Mouse (Mus musculus) spleen, postnatal 4 days (tissue): ENCODE measurements at regions not wholly inside any gene's neighbourhood (a gene's known extent, or its start where the extent isn't known, plus 50 kb on each side); places are given as distances from the start of the nearest gene placed in this dataset.

Source experiments
- DNase-seq, 2 experiments: peaks; one replicate each; pipeline ENCODE4 v3.0.0; 2022; ENCODE audit warnings: low spot score in 2 of 2

DNA sequence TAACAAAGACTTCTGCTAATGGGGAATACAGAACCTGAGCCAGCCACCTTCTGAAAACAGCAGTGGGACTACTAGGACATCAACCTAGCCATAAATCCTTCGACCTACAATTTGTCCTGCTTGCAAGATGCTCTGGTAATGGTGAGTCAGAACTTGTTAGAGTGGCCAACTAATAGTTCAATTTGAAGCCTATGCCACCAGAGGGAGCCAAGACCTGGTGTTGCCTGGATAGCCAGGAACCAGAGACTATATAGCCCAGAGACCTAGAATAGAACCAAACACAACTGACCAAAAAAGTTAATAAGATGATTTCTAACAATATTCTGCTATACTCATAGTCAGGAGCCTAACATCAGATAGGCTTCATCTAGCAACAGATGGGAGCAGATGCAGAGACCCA, 119.3 kb upstream of the Dab2 start:
- no peak for DNase-seq

GRCm38 (mm10) chr15:6183627-6184026, 116.0 kb upstream of the Dab2 start:
- DNase-seq: no peak

DNA sequence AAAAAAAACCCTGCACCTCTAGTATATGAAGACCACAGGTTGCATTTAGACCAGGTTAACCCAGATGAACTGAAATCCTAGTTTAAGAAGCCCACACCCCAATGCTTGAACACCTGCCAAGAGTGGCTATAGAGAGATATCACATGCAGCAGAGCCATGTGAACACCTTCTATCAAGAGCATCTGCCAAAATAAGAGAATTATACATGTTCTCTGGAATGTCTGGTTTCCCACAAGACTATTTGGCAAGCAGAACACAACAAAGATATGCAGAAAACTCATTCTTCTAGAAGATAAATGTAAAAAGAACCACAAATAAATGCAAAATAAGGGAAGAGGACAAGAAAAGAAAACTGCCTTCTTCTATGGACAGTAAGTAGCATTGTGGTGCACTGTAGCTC, 107.7 kb upstream of the Dab2 start:
- DNase-seq: no peak

DNA sequence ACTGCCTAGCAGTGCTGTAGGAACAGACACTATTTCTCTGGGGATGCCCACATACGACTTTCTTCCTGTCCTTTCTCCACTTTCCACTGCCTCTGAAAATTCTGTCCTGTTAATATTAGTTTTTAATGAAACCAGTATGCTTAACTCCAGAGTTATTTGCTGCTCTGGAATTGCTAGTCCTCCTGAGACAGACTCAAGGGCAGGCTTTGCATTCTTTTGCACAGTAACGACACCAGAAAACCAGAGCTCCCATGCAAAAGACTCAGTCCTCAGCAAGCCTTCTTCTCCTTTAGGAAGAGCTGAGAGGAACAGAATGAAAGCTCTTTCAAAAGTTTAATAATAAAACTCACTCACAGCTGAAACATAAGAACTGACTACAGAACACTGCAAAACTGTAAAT, 92.3 kb upstream of the Dab2 start:
- no peak for DNase-seq

DNA sequence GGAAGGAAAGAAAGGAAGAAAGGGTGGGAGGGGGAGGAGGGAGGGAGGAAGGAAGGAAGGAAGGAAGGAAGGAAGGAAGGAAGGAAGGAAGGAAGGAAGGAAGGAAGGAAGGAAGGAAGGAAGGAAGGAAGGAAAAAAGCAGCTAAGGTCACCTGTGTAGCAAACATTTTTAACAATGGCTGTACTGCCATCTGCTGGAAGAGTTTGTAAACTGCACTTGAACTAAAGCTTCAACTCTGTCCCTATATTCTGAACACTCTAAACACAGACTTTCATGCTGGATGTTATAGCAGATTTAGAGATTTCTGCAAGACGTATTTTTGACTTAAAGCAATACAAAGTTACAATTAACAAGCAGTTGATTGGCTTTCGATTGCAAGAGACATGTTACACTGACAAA, 90.3 kb upstream of the Dab2 start:
- DNase-seq: no peak

GRCm38 (mm10) chr15:6218087-6218486, 81.5 kb upstream of the Dab2 start:
- no peak for DNase-seq

GRCm38 (mm10) chr15:6225227-6225626, 74.4 kb upstream of the Dab2 start:
- no peak for DNase-seq

DNA sequence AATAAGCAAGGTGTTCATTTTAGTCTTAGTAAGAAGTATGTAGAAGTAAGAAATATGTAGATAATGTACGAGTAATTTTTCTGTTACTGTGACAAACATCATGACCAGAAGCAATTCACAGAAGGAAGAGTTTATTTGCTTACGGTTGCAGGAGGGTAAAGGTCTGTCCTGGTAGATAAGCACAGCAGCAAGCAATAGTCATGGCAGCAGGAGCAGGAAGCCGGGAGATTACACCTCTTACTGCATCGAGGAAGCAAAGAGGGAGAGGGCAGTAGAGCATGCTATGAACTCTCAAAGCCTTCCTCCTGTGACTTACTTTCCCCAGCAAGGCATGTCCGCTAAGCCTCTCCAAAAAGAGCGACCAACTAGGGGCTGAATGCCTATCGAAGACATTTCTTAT, 69.0 kb upstream of the Dab2 start:
- no peak for DNase-seq

- DNase-seq: peak in 1 of 2 experiments; percentile 17
Observed at GRCm38 (mm10) chr15:6231308-6232103, 68.1 kb upstream of the Dab2 start.

GRCm38 (mm10) chr15:6233621-6234020, 66.0 kb upstream of the Dab2 start:
- no peak for DNase-seq

DNA sequence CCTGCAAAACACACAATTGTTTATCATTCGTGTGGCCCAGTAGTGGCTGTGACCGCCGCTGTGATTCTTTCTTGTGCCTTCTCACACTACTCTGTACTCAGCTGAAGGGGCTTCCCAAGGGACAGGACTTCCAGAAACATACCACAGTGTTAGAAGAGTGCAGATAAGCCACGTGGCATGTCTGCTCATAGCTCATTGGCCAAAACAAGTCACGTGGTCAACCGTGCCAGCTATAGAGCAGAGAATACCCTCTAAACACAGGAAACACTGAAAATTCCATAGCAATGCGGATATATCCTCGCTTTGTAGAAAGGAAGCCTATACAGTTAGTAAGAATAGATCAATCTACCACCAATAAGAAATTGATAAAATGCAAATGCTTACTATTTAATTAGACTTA, 63.0 kb upstream of the Dab2 start:
- no peak for DNase-seq

DNA sequence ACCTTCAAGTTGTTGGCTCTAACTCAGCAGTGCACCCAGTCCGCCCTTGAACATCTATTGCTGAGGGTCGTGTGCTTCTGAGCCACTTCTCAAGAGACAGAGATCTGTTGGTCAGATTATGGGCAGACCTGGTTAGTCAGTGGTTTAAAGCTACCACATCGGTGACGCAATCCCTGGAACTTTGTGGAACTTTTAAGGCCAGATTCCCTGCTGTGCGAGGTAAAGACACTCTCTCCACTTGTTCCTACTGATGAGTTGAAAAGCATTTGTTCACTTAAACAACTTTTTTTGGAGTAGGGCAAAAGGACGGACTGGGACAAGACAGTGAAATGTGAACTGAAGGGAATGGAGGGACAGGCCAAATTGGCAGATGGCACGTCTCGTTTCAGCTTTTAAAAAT, 61.9 kb upstream of the Dab2 start:
- no peak for DNase-seq

- peak; percentile 62 to 87 for DNase-seq
Observed at GRCm38 (mm10) chr15:6238133-6238532, 61.5 kb upstream of the Dab2 start.

DNA sequence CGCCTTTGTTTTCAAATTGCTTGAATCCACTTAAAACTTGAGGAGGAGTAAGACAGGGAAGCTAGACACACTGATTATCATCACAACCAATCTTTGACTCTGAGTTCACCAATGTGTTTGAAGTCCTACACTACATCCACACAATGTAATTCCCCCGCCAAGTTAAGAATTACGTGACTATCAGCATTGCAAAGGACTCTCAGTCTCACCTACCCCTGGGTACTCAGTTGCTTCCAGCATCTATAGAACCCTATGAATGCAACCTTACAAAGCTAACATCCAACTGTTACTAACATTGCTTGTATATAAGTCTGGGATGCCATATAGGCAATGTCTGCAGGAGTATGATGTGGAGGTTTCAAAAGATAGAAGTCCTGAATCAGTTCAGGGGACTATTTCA, 60.8 kb upstream of the Dab2 start:
- no peak for DNase-seq

GRCm38 (mm10) chr15:6242132-6242531, 57.5 kb upstream of the Dab2 start:
- no peak for DNase-seq

- DNase-seq: no peak
Observed at GRCm38 (mm10) chr15:6244401-6244800, 55.2 kb upstream of the Dab2 start.

GRCm38 (mm10) chr15:6245950-6246894, 53.4 kb upstream of the Dab2 start:
- DNase-seq: no peak

DNA sequence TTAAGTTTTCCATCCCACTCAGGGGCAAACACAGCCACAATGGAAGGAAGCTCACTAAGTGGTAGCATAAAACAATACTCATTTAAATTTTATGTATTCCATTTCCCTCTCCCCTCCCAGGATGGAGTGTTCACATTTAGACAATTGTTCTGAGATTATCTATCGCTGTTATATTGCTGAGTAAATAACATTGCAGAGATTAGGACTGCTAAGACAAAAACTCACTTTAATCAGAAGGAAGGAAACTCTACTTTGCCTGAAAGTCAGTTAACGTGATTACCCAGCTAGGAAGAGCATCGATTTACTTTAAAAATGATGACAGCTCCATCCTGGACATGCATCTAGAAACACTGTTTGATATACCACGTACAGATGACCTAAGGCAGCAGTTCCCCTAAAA, 51.1 kb upstream of the Dab2 start:
- no peak for DNase-seq
